Mouse (Mus musculus) stomach, embryonic 14.5 days (tissue): ENCODE results near the gene Trpm3. TPM values are rescaled to one million over a fixed set of nuclear protein-coding genes. Genes with fewer than 3 reads are reported as not detected.
A peak's percentile ranks its signal among the peaks of the same experiment; 100 is the strongest.

Experiments used
- ATAC-seq: fragments of 200-750 bp; cut with Nextera tagmentation; 2 replicates; pipeline ENCODE4 v1.8.0; 2017; ENCODE audit warnings: low read depth, moderate TSS enrichment; ENCODE audit not compliant: insufficient number of reproducible peaks, insufficient read depth, low FRiP score
- H3K27ac ChIP-seq: fragments of 300-500 bp; sonication (generic); 2 replicates; pipeline ENCODE4 v1.5.1; 2014; ENCODE audit warnings: mild to moderate bottlenecking, low read length, moderate library complexity, mixed read lengths
- H3K27me3 ChIP-seq: fragments of 300-500 bp; sonication (generic); 2 replicates; pipeline ENCODE4 v1.6.1; 2014; ENCODE audit warnings: low read length, control low read depth, mixed read lengths; ENCODE audit not compliant: control insufficient read depth, insufficient read depth
- H3K36me3 ChIP-seq: fragments of 300-500 bp; sonication (generic); 2 replicates; pipeline ENCODE4 v1.6.1; 2014; ENCODE audit warnings: mild to moderate bottlenecking, control low read depth, low read length, moderate library complexity, mixed read lengths; ENCODE audit not compliant: control insufficient read depth, insufficient read depth
- H3K4me1 ChIP-seq: fragments of 300-500 bp; sonication (generic); 2 replicates; pipeline ENCODE4 v1.6.1; 2014; ENCODE audit warnings: low read length, control low read depth, mixed read lengths; ENCODE audit not compliant: control insufficient read depth, insufficient read depth
- H3K4me2 ChIP-seq: fragments of 300-500 bp; sonication (generic); replicated peaks from 2 replicates; pipeline ENCODE4 v1.6.1; 2014; ENCODE audit warnings: low read depth, low read length, control low read depth
- H3K4me3 ChIP-seq: fragments of 300-500 bp; sonication (generic); 2 replicates; pipeline ENCODE4 v1.5.1; 2014; ENCODE audit warnings: low read depth, low read length, control low read depth
- H3K9ac ChIP-seq: fragments of 300-500 bp; sonication (generic); replicated peaks from 2 replicates; pipeline ENCODE4 v1.6.1; 2014; ENCODE audit warnings: low read depth, mild to moderate bottlenecking, control low read depth, low read length, moderate library complexity, mixed read lengths
- H3K9me3 ChIP-seq: fragments of 300-500 bp; sonication (generic); 2 replicates; pipeline ENCODE4 v1.6.1; 2016; ENCODE audit warnings: low read depth, low read length, control low read depth; ENCODE audit not compliant: control insufficient read depth
- WGBS: fragments of 180-500 bp; shearing (Covaris S2); extraction: QIAGEN DNeasy Blood & Tissue Kit; methylation state at CpG from one replicate; pipeline ENCODE4 v1.1.7; 2014; 5-methylcytosine and 5-hydroxymethylcytosine counted together
- polyA plus RNA-seq: library from polyadenylated mRNA; unstranded; fragments of >200 nt; fragmentation: Nextera tagmentation; extraction: Ambion mirVana; gene quantifications from 2 replicates; pipeline ENCODE4 v1.2.1, GENCODE M21; 2014

The Trpm3 gene
- polyA plus RNA-seq: 0.97 and 1.3 TPM in 2 replicates

- no peaks in the 10 kb centered on the region for H3K9me3 ChIP-seq
- no peaks in the 10 kb centered on the region for H3K36me3 ChIP-seq
- no peaks in the 10 kb centered on the region for H3K27me3 ChIP-seq
- peak within 1 kb of the TSS; percentile 41 for H3K4me2 ChIP-seq
- no peak within 1 kb of the TSS for H3K9ac ChIP-seq
- no peaks in the 10 kb centered on the region for H3K4me1 ChIP-seq
- peak; percentile 84 for ATAC-seq
- H3K27ac ChIP-seq: no peak within 1 kb of the TSS
- WGBS: 0% methylated on average over 39 of the region's 39 CpGs
- H3K4me3 ChIP-seq: no peak within 1 kb of the TSS
Observed at GRCm38 (mm10) chr19:22138590-22139421, at the start of gene Trpm3. TSS of gene Trpm3 (plus strand) at chr19:22139046.

GRCm38 (mm10) chr19:22100582-22100981 lies 38.3 kb upstream of the Trpm3 start:
- Histone ChIP-seq H3K4me2 (no peak overlapping the region), H3K36me3 (no peaks in the 10 kb centered on the region), H3K27ac (no peak overlapping the region), H3K9ac (no peak overlapping the region), H3K4me1 (0 out of 2 replicates have a peak, but pooled peaks cover 3% of the 10 kb centered on the region), H3K9me3 (no peaks in the 10 kb centered on the region), H3K4me3 (no peak overlapping the region), H3K27me3 (no peaks in the 10 kb centered on the region)
- WGBS: 44% methylated on average over 4 of the region's 4 CpGs
- peak; percentile 56; the same call in 1 of the 2 replicates for ATAC-seq

GRCm38 (mm10) chr19:22103865-22104264 lies 35.0 kb upstream of the Trpm3 start:
- 0 out of 2 replicates have a peak, but pooled peaks cover 3% of the 10 kb centered on the region for H3K4me1 ChIP-seq
- ATAC-seq: no peak
- no peaks in the 10 kb centered on the region for H3K36me3 ChIP-seq
- H3K4me2 ChIP-seq: no peak overlapping the region
- no peaks in the 10 kb centered on the region for H3K27me3 ChIP-seq
- H3K4me3 ChIP-seq: no peak overlapping the region
- H3K9me3 ChIP-seq: no peaks in the 10 kb centered on the region
- no peak overlapping the region for H3K9ac ChIP-seq
- no peak overlapping the region for H3K27ac ChIP-seq
- 72% methylated on average over 4 of the region's 4 CpGs for WGBS

GRCm38 (mm10) chr19:22104848-22105484 lies 33.9 kb upstream of the Trpm3 start:
- 80% methylated on average over 7 of the region's 7 CpGs for WGBS
- Histone ChIP-seq H3K9me3 (no peaks in the 10 kb centered on the region), H3K4me2 (no peak overlapping the region), H3K4me3 (no peak overlapping the region), H3K9ac (no peak overlapping the region), H3K27ac (no peak overlapping the region), H3K36me3 (no peaks in the 10 kb centered on the region), H3K27me3 (no peaks in the 10 kb centered on the region), H3K4me1 (0 out of 2 replicates have a peak, but pooled peaks cover 3% of the 10 kb centered on the region)
- no peak for ATAC-seq

GRCm38 (mm10) chr19:22105648-22106047 lies 33.2 kb upstream of the Trpm3 start:
- Histone ChIP-seq H3K9ac (no peak overlapping the region), H3K36me3 (no peaks in the 10 kb centered on the region), H3K27me3 (no peaks in the 10 kb centered on the region), H3K27ac (no peak overlapping the region), H3K4me2 (no peak overlapping the region), H3K9me3 (no peaks in the 10 kb centered on the region), H3K4me1 (0 out of 2 replicates have a peak, but pooled peaks cover 2% of the 10 kb centered on the region), H3K4me3 (no peak overlapping the region)
- no peak for ATAC-seq
- WGBS: 35% methylated on average over 2 of the region's 2 CpGs

GRCm38 (mm10) chr19:22108893-22109463 lies 29.9 kb upstream of the Trpm3 start:
- H3K4me1 ChIP-seq: no peaks in the 10 kb centered on the region
- no peak for ATAC-seq
- H3K9ac ChIP-seq: no peak overlapping the region
- H3K4me3 ChIP-seq: no peak overlapping the region
- no peak overlapping the region for H3K27ac ChIP-seq
- no peaks in the 10 kb centered on the region for H3K9me3 ChIP-seq
- no peaks in the 10 kb centered on the region for H3K27me3 ChIP-seq
- whole genome bisulfite sequencing: 88% methylated on average over 8 of the region's 8 CpGs
- no peak overlapping the region for H3K4me2 ChIP-seq
- no peaks in the 10 kb centered on the region for H3K36me3 ChIP-seq

GRCm38 (mm10) chr19:22120976-22121375 lies 17.9 kb upstream of the Trpm3 start:
- no peaks in the 10 kb centered on the region for H3K4me1 ChIP-seq
- no peaks in the 10 kb centered on the region for H3K36me3 ChIP-seq
- H3K9me3 ChIP-seq: no peaks in the 10 kb centered on the region
- H3K9ac ChIP-seq: no peak overlapping the region
- H3K27me3 ChIP-seq: no peaks in the 10 kb centered on the region
- no peak for ATAC-seq
- H3K27ac ChIP-seq: no peak overlapping the region
- H3K4me3 ChIP-seq: no peak overlapping the region
- WGBS: 78% methylated on average over 2 of the region's 2 CpGs
- no peak overlapping the region for H3K4me2 ChIP-seq

GRCm38 (mm10) chr19:22121631-22122030 lies 17.2 kb upstream of the Trpm3 start:
- WGBS: 78% methylated on average over 2 of the region's 2 CpGs
- no peaks in the 10 kb centered on the region for H3K9me3 ChIP-seq
- no peaks in the 10 kb centered on the region for H3K4me1 ChIP-seq
- no peak overlapping the region for H3K27ac ChIP-seq
- H3K4me2 ChIP-seq: no peak overlapping the region
- no peak overlapping the region for H3K4me3 ChIP-seq
- no peaks in the 10 kb centered on the region for H3K27me3 ChIP-seq
- no peak overlapping the region for H3K9ac ChIP-seq
- ATAC-seq: no peak
- no peaks in the 10 kb centered on the region for H3K36me3 ChIP-seq
